Mouse (Mus musculus): ENCODE data around the gene Cd53. TPM values are rescaled to one million over a fixed set of nuclear protein-coding genes. Genes with fewer than 3 reads are reported as not detected.

Gene Cd53
- total and polyA plus RNA-seq, 3 experiments, result 0.02 to 103 (median 2.2) TPM

DNA sequence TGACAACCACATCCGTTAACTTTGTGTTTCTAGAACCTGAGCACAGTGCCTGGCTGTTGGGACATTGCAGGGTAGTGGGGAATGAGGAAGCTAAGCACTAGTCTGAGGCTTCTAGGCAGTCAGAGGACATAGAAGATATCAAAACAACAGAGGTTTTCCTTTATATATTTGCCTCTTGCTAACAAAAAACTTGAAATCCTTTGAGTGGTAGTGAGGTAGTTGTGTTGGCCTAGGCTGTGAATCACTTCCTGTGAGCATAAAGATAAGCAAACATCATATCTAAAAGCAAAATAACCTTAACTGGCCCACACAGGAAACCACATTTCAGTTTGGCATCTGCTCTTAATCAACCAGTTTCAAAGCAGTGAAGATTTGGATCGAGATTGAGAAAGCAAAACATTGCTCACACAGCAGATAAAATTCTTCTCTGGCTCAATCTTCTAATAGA lies 1.5 kb downstream of the Cd53 start:
- no peak overlapping the region for H3K4me3 ChIP-seq (ENCODE audit: low read depth, low read length)
- ATAC-seq (ENCODE audit: extremely low read depth, insufficient number of reproducible peaks, low FRiP score, poor library complexity, severe bottlenecking), result peak; percentile 69
- no peak for DNase-seq (ENCODE audit: low spot score)

GRCm38 (mm10) chr3:106787972-106788371 lies 2.0 kb downstream of the Cd53 start:
- no peaks in the 10 kb centered on the region for H3K4me1 ChIP-seq (ENCODE audit: insufficient read depth, low read depth, low read length)
- H3K4me3 ChIP-seq (ENCODE audit: low read depth, low read length), result no peak overlapping the region
- H3K9me3 ChIP-seq (replicated peaks), result no peaks in the 10 kb centered on the region
- H3K36me3 ChIP-seq (replicated peaks), result no peaks in the 10 kb centered on the region
- H3K27me3 ChIP-seq (ENCODE audit: insufficient read depth, low read length), result no peaks in the 10 kb centered on the region
- ATAC-seq (ENCODE audit: extremely low read depth, insufficient number of reproducible peaks, low FRiP score, poor library complexity, severe bottlenecking) (no peak), DNase-seq (ENCODE audit: low spot score) (no peak)
- TF ChIP-seq POLR2AphosphoS5 (IDR thresholded peaks at IDR 0.05; ENCODE audit: insufficient replicate concordance, low read depth, low read length) (no peak), CTCF (IDR thresholded peaks at IDR 0.05; ENCODE audit: low read depth, low read length) (no peak), GATA2 (IDR thresholded peaks at IDR 0.05; ENCODE audit: borderline replicate concordance, low read depth, low read length) (no peak), GATA1 (IDR thresholded peaks at IDR 0.05; ENCODE audit: borderline replicate concordance, low read length) (no peak), TAL1 (conservative IDR thresholded peaks at IDR 0.05; ENCODE audit: low read depth, low read length) (no peak)

More for the DNA sequence above, 1.5 kb downstream of the Cd53 start:
- Histone ChIP-seq H3K9me3 (replicated peaks) (no peaks in the 10 kb centered on the region), H3K36me3 (replicated peaks) (no peaks in the 10 kb centered on the region), H3K4me1 (ENCODE audit: insufficient read depth, low read depth, low read length) (no peaks in the 10 kb centered on the region), H3K27me3 (ENCODE audit: insufficient read depth, low read length) (no peaks in the 10 kb centered on the region)
- TF ChIP-seq TAL1 (conservative IDR thresholded peaks at IDR 0.05; ENCODE audit: low read depth, low read length), result no peak
- no peak for TF ChIP-seq GATA2 (IDR thresholded peaks at IDR 0.05; ENCODE audit: borderline replicate concordance, low read depth, low read length)
- TF ChIP-seq GATA1 (IDR thresholded peaks at IDR 0.05; ENCODE audit: borderline replicate concordance, low read length), result no peak
- no peak for TF ChIP-seq CTCF (IDR thresholded peaks at IDR 0.05; ENCODE audit: low read depth, low read length)
- TF ChIP-seq POLR2AphosphoS5 (IDR thresholded peaks at IDR 0.05; ENCODE audit: insufficient replicate concordance, low read depth, low read length), result no peak

- no peak for TF ChIP-seq TAL1 (conservative IDR thresholded peaks at IDR 0.05; ENCODE audit: low read depth, low read length)
- no peak for TF ChIP-seq GATA1 (IDR thresholded peaks at IDR 0.05; ENCODE audit: borderline replicate concordance, low read length)
- TF ChIP-seq POLR2AphosphoS5 (IDR thresholded peaks at IDR 0.05; ENCODE audit: insufficient replicate concordance, low read depth, low read length), result no peak
- no peak for TF ChIP-seq GATA2 (IDR thresholded peaks at IDR 0.05; ENCODE audit: borderline replicate concordance, low read depth, low read length)
- TF ChIP-seq CTCF (IDR thresholded peaks at IDR 0.05; ENCODE audit: low read depth, low read length), result no peak
- no peak overlapping the region for H3K4me3 ChIP-seq (ENCODE audit: low read depth, low read length)
- DNase-seq (ENCODE audit: low spot score), result no peak
Observed at GRCm38 (mm10) chr3:106785130-106785529, 4.8 kb downstream of the Cd53 start.

GRCm38 (mm10) chr3:106771834-106772233 lies 18.1 kb downstream of the Cd53 start:
- no peaks in the 10 kb centered on the region for H3K4me1 ChIP-seq (ENCODE audit: insufficient read depth, low read depth, low read length)
- DNase-seq (ENCODE audit: low spot score) (no peak), ATAC-seq (ENCODE audit: extremely low read depth, insufficient number of reproducible peaks, low FRiP score, poor library complexity, severe bottlenecking) (no peak)
- H3K9me3 ChIP-seq (replicated peaks), result no peaks in the 10 kb centered on the region
- no peaks in the 10 kb centered on the region for H3K36me3 ChIP-seq (replicated peaks)
- H3K4me3 ChIP-seq (ENCODE audit: low read depth, low read length), result no peak overlapping the region
- no peaks in the 10 kb centered on the region for H3K27me3 ChIP-seq (ENCODE audit: insufficient read depth, low read length)
- TF ChIP-seq TAL1 (conservative IDR thresholded peaks at IDR 0.05; ENCODE audit: low read depth, low read length) (no peak), POLR2AphosphoS5 (IDR thresholded peaks at IDR 0.05; ENCODE audit: insufficient replicate concordance, low read depth, low read length) (no peak), CTCF (IDR thresholded peaks at IDR 0.05; ENCODE audit: low read depth, low read length) (no peak), GATA1 (IDR thresholded peaks at IDR 0.05; ENCODE audit: borderline replicate concordance, low read length) (no peak), GATA2 (IDR thresholded peaks at IDR 0.05; ENCODE audit: borderline replicate concordance, low read depth, low read length) (no peak)

More at GRCm38 (mm10) chr3:106785130-106785529, 4.8 kb downstream of the Cd53 start:
- Histone ChIP-seq H3K4me1 (ENCODE audit: insufficient read depth, low read depth, low read length) (no peaks in the 10 kb centered on the region), H3K9me3 (replicated peaks) (no peaks in the 10 kb centered on the region), H3K27me3 (ENCODE audit: insufficient read depth, low read length) (no peaks in the 10 kb centered on the region), H3K36me3 (replicated peaks) (no peaks in the 10 kb centered on the region)
- ATAC-seq (ENCODE audit: extremely low read depth, insufficient number of reproducible peaks, low FRiP score, poor library complexity, severe bottlenecking), result no peak

GRCm38 (mm10) chr3:106755898-106756297 lies 34.1 kb downstream of the Cd53 start:
- ATAC-seq (ENCODE audit: extremely low read depth, insufficient number of reproducible peaks, low FRiP score, poor library complexity, severe bottlenecking) (no peak), DNase-seq (ENCODE audit: low spot score) (no peak)
- TF ChIP-seq CTCF (IDR thresholded peaks at IDR 0.05; ENCODE audit: low read depth, low read length), result no peak
- Histone ChIP-seq H3K36me3 (replicated peaks) (no peaks in the 10 kb centered on the region), H3K4me1 (ENCODE audit: insufficient read depth, low read depth, low read length) (no peaks in the 10 kb centered on the region), H3K4me3 (ENCODE audit: low read depth, low read length) (no peak overlapping the region), H3K9me3 (replicated peaks) (no peaks in the 10 kb centered on the region), H3K27me3 (ENCODE audit: insufficient read depth, low read length) (no peaks in the 10 kb centered on the region)

DNA sequence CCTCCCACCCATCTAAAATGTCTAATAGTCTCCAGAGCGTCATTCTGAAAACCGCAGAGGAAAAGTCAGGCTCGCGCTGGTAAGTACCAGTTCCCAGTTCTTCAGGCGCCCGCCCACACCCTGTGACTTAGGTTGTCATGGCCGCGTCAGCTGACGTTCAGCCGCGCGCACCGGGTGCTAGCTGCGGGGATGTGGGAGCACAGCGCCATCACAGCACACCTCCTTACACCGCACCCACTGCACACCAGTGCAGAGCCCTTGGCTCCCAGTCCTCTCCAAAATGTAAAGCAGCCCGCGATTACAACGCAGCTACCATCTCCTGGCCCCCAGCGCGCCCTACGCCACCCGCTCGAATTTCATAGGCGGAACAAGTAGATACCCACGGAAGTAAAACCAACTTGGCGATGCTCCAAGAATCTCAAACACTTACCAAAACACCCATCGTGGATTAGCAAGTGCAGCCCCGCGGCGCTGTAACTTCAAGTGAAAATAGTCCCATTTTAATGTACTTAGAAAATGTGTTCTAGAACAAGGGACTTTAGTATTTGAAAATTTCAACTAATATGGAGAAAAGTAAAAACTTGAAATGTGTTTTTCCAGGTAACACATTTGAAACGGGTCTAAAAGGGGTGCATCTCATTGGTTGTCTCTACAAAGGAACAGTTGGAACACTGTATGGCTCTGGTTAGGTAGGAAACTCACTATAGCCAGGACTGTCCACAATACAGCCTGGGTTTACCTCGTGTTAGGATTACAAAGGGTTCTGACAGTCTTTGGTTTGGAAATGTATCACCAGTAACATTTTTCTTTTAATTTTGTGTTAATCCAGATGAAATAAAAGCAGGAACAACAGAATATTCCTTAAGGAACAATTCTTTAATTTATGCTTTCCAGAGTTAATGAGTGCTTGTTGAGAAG lies 67.7 kb downstream of the Cd53 start:
- H3K27me3 ChIP-seq (ENCODE audit: insufficient read depth, low read length), result no peaks in the 10 kb centered on the region
- no peaks in the 10 kb centered on the region for H3K9me3 ChIP-seq (replicated peaks)
- H3K36me3 ChIP-seq (replicated peaks), result no peaks in the 10 kb centered on the region
- no peak for TF ChIP-seq CTCF (IDR thresholded peaks at IDR 0.05; ENCODE audit: low read depth, low read length)
- TF ChIP-seq POLR2AphosphoS5 (IDR thresholded peaks at IDR 0.05; ENCODE audit: insufficient replicate concordance, low read depth, low read length), result no peak
- TF ChIP-seq GATA2 (IDR thresholded peaks at IDR 0.05; ENCODE audit: borderline replicate concordance, low read depth, low read length), result no peak
- no peak for TF ChIP-seq TAL1 (conservative IDR thresholded peaks at IDR 0.05; ENCODE audit: low read depth, low read length)
- TF ChIP-seq GATA1 (IDR thresholded peaks at IDR 0.05; ENCODE audit: borderline replicate concordance, low read length), result no peak
- H3K4me3 ChIP-seq (ENCODE audit: low read depth, low read length), result peak overlapping the region; percentile 86
- DNase-seq (ENCODE audit: low spot score) (peak; percentile 54), ATAC-seq (ENCODE audit: extremely low read depth, insufficient number of reproducible peaks, low FRiP score, poor library complexity, severe bottlenecking) (peak; percentile 59)
- 0 out of 2 replicates have a peak, but pooled peaks cover 2% of the 10 kb centered on the region for H3K4me1 ChIP-seq (ENCODE audit: insufficient read depth, low read depth, low read length)

All from G1E (cell line).